Mouse (Mus musculus) retina, postnatal 7 days (tissue): ENCODE data around the gene Por.

Experiments
- DNase-seq: peaks from one replicate; pipeline ENCODE4 v3.0.0-alpha.2; 2012; ENCODE audit warnings: low read depth, low spot score

Por gene

GRCm38 (mm10) chr5:135772519-135772918 is 102.7 kb downstream of the Por start:
- no peak for DNase-seq

DNA sequence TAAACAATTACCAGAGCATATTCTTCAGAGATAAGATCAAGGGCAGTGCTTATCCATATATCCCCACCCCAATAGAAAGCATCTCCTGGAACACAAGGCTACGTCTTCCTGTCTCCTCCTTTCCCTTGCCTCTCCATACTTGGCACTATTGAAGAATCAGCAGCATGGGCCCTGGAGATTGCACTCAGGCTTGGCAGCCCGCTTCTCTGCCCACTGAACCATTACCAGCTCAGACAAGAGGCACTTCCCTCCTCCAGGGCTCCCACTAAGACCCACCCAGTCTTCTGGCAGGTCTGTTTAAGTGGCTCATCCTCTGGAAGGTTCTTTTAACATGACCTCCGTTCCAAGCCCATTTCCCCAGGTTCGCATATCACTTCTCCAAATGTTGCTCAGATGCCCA is 106.7 kb downstream of the Por start:
- no peak for DNase-seq

DNA sequence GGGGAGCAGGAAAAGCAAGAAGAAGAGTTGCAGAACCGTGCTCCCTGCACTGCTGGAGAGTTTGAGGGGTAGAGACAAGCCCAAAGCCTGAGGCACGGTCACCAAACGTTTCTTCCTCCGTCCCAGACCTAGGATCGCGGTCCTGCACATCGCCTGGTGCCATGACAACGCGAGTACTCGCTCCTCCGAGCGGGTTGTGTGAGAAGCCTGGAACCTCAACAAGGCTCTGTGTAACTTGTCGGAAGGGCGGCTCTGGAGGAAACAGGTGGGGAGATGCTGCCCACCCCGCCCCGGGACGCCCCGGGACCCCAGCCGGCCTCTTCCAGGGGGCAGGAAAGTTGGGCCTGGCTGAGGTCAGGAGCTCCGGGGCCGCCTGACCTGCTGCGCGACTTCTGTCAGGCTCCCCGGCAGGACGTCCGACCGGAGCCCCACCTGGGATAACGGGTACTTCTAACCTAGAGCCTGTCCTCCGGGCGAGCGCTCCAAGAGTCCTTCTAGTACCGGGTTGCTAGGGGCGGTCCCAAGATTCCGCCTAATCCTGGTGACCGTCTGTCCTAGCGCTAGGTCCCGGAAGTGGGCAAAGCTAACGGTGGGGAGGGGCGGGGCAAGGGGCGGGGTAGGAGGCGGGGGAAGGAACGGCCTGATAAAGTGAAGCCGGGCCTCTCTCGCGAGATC is 108.1 kb downstream of the Por start, which contains the start of gene Styxl1:
Gene Styxl1, minus strand, starts transcription at position 590 of the 675 bp plus-strand sequence.
- no peak for DNase-seq

DNA sequence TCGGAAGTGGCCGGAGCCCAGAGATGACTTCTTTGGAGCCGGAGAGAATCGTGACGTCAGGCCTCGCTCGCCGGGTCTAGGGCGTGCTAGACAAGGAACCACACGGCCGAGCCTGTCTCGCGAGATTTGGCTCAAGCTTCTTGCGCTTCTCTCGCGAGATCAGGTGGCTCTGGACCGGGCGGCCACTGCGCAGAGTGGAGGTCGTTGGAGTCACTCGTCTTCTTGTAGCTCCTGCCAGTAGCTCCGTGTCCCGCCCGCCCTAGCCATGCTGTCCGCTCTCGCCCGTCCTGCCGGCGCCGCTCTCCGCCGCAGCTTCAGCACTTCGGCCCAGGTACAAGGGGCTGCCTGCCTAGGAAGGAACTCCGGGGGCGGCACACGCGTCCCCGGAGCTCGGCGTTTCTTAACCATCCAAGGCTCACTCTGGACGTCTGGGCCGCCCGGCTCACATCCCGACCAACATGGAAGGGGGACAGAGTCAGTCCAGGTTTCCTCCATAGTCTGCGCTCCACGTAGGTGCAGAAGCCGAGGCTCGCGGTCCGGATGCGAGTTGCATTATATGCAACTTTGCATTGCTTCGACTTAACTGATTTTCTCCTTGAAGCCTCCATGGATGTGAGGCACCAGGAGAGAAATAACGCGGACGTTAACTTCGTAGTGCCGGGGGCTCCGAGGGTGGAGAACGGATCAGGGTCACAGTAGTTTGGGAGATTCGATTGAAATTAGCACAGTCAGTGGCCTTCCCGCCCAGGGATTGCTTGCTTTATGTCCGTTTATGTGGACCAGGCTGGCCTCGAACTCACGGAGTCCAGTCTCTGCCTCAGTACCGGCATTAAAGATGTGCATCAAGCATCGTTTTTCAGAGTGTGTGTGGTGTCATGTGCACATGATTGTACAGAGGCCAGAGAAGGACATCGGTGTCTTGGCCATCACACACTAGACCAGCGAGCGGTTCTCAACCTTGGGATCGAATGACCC is 108.9 kb downstream of the Por start, which contains the start of gene Mdh2:
Gene Mdh2, plus strand, starts transcription at position 10 of the 975 bp plus-strand sequence.
- DNase-seq = peak; percentile 100

- DNase-seq = no peak
Observed at GRCm38 (mm10) chr5:135780331-135780730, 110.5 kb downstream of the Por start.

GRCm38 (mm10) chr5:135782901-135783300 is 113.1 kb downstream of the Por start:
- DNase-seq = no peak
